Mouse (Mus musculus): ENCODE measurements around the gene Kif1b. TPM values are rescaled to one million over a fixed set of nuclear protein-coding genes. Genes with fewer than 3 reads are reported as not detected.
A peak's percentile ranks its signal among the peaks of the same experiment; 100 is the strongest.

Gene Kif1b
- polyA plus RNA-seq, 1 experiment from 2014 or later: 5.1 TPM

GRCm38 (mm10) chr4:149313558-149314253, 6.2 kb upstream of the Kif1b start:
- no peak overlapping the region for H3K4me3 ChIP-seq (replicated peaks)
- no peak overlapping the region for H3K9ac ChIP-seq
- no peak for DNase-seq
- no peaks in the 10 kb centered on the region; the same call in 1 of the 2 replicates for H3K4me1 ChIP-seq (replicated peaks)
- H3K9me3 ChIP-seq (replicated peaks): no peaks in the 10 kb centered on the region
- H3K36me3 ChIP-seq: no peaks in the 10 kb centered on the region
- H3K27me3 ChIP-seq: no peaks in the 10 kb centered on the region
- no peak overlapping the region for H3K4me2 ChIP-seq
- ATAC-seq (ENCODE audit: low read depth): no peak
- H3K27ac ChIP-seq: no peak overlapping the region
- WGBS (ENCODE audit: insufficient replicate concordance): 83% methylated on average over 12 of the region's 12 CpGs

DNA sequence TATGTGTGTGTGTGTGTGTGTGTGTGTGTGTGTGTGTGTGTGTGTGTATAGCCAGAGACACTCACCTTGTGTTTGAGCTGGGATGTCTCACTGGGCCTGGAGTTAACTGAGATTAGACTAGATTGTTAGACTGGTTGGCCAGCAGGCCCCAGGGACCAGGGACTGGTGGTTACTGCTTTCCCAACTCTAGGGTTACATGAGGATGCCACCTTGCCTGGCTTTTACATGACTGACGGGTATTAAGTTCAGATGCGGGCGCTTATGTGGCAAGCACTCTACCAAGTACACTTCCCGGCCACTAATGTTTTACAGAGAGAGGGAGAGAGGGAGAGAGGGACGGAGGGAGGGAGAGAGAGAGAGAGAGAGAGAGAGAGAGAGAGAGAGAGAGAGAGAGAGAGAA, 4.5 kb upstream of the Kif1b start:
- ATAC-seq (ENCODE audit: low read depth) (no peak), DNase-seq (no peak)
- no peak overlapping the region for H3K4me2 ChIP-seq
- no peak overlapping the region for H3K27ac ChIP-seq
- peaks cover 10% of the 10 kb centered on the region for H3K27me3 ChIP-seq
- H3K9ac ChIP-seq: no peak overlapping the region
- H3K4me1 ChIP-seq (replicated peaks): peaks cover 9% of the 10 kb centered on the region
- no peaks in the 10 kb centered on the region for H3K36me3 ChIP-seq
- H3K4me3 ChIP-seq (replicated peaks): no peak overlapping the region
- no peaks in the 10 kb centered on the region for H3K9me3 ChIP-seq (replicated peaks)
- 78% methylated on average over 5 of the region's 5 CpGs for WGBS (ENCODE audit: insufficient replicate concordance)

GRCm38 (mm10) chr4:149308491-149308820, 963 bp upstream of the Kif1b start:
- Histone ChIP-seq H3K27me3 (peaks cover 24% of the 10 kb centered on the region), H3K4me1 (replicated peaks) (peaks cover 27% of the 10 kb centered on the region), H3K27ac (no peak overlapping the region), H3K4me2 (peak overlapping the region; percentile 98), H3K4me3 (replicated peaks) (peak overlapping the region; percentile 79), H3K36me3 (no peaks in the 10 kb centered on the region), H3K9me3 (replicated peaks) (no peaks in the 10 kb centered on the region), H3K9ac (peak overlapping the region; percentile 71)
- ATAC-seq (ENCODE audit: low read depth) (no peak), DNase-seq (no peak)
- WGBS (ENCODE audit: insufficient replicate concordance): 43% methylated on average over 3 of the region's 3 CpGs

- H3K27ac ChIP-seq: peak overlapping the region; percentile 67
- ATAC-seq (ENCODE audit: low read depth): peak; percentile 70
- 1% methylated on average over 80 of the region's 83 CpGs for WGBS (ENCODE audit: insufficient replicate concordance)
These were observed 539 bp downstream of the Kif1b start for GRCm38 (mm10) chr4:149306712-149307595.

GRCm38 (mm10) chr4:149305761-149306711, 1.5 kb downstream of the Kif1b start:
- peak overlapping the region; percentile 98 for H3K4me2 ChIP-seq
- ATAC-seq (ENCODE audit: low read depth) (no peak), DNase-seq (no peak)
- H3K27ac ChIP-seq: no peak overlapping the region
- H3K4me3 ChIP-seq (replicated peaks): peak overlapping the region; percentile 79
- peaks cover 24% of the 10 kb centered on the region for H3K27me3 ChIP-seq
- H3K4me1 ChIP-seq (replicated peaks): peaks cover 40% of the 10 kb centered on the region
- WGBS (ENCODE audit: insufficient replicate concordance): 44% methylated on average over 14 of the region's 14 CpGs
- H3K36me3 ChIP-seq: no peaks in the 10 kb centered on the region
- no peaks in the 10 kb centered on the region for H3K9me3 ChIP-seq (replicated peaks)
- H3K9ac ChIP-seq: peak overlapping the region; percentile 83

More at GRCm38 (mm10) chr4:149306712-149307595, 539 bp downstream of the Kif1b start:
- peaks cover 34% of the 10 kb centered on the region for H3K4me1 ChIP-seq (replicated peaks)
- no peak for DNase-seq
- H3K9me3 ChIP-seq (replicated peaks): no peaks in the 10 kb centered on the region
- H3K9ac ChIP-seq: peak overlapping the region; percentile 83
- H3K4me2 ChIP-seq: peak overlapping the region; percentile 98
- peaks cover 24% of the 10 kb centered on the region for H3K27me3 ChIP-seq
- peak overlapping the region; percentile 79 for H3K4me3 ChIP-seq (replicated peaks)
- H3K36me3 ChIP-seq: no peaks in the 10 kb centered on the region

DNA sequence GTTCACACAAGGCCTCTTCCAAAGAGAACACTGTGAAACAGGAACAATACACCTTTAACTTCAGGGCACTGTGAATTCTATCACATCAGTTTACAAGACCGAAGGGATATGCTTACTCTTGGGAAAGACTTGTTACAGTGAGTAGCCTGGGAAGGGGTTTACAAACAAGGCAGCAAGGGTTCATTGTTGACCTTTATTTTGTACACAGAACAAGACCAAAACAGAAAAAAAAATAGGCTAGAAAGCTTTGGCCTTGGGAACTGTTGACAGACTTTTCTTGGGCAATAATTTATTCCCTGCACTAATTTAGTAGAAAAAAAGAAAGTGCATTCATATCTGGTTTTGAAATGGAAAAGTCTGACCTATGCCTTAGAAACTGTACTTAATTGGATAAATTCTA, 3.0 kb downstream of the Kif1b start:
- no peak overlapping the region for H3K9ac ChIP-seq
- H3K4me3 ChIP-seq (replicated peaks): no peak overlapping the region
- no peak overlapping the region for H3K27ac ChIP-seq
- WGBS (ENCODE audit: insufficient replicate concordance): 57% methylated on average over 1 of the region's 1 CpGs
- peaks cover 24% of the 10 kb centered on the region for H3K27me3 ChIP-seq
- H3K4me2 ChIP-seq: no peak overlapping the region
- H3K36me3 ChIP-seq: no peaks in the 10 kb centered on the region
- H3K9me3 ChIP-seq (replicated peaks): no peaks in the 10 kb centered on the region
- DNase-seq: no peak
- peaks cover 40% of the 10 kb centered on the region for H3K4me1 ChIP-seq (replicated peaks)
- no peak for ATAC-seq (ENCODE audit: low read depth)

DNA sequence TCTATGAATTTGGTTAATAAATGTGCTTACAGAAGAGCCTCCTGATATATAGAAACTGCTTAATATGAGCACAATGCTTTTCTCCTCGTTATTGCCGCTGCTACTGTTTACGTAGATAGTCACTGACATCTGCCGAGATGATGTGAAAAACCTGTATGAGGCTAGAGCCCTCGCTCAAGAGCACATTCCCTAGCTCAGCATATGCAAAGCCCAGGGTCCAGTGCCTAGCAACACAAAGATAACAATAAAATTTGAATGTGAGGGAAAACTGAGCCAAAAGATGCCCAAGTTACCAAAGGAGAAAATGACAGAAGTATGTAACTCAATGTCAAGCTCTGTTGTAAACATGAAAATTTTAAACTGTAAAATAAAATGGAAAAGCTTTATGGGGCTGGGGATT, 4.0 kb downstream of the Kif1b start:
- Histone ChIP-seq H3K27ac (no peak overlapping the region), H3K4me2 (no peak overlapping the region), H3K4me1 (replicated peaks) (peaks cover 40% of the 10 kb centered on the region), H3K9me3 (replicated peaks) (no peaks in the 10 kb centered on the region), H3K9ac (no peak overlapping the region), H3K4me3 (replicated peaks) (no peak overlapping the region), H3K27me3 (peaks cover 24% of the 10 kb centered on the region), H3K36me3 (no peaks in the 10 kb centered on the region)
- ATAC-seq (ENCODE audit: low read depth) (no peak), DNase-seq (no peak)
- WGBS (ENCODE audit: insufficient replicate concordance): 67% methylated on average over 5 of the region's 5 CpGs

GRCm38 (mm10) chr4:149302751-149303150, 4.7 kb downstream of the Kif1b start:
- H3K4me3 ChIP-seq (replicated peaks): no peak overlapping the region
- WGBS (ENCODE audit: insufficient replicate concordance): 54% methylated on average over 5 of the region's 5 CpGs
- H3K27me3 ChIP-seq: peaks cover 19% of the 10 kb centered on the region
- no peak for ATAC-seq (ENCODE audit: low read depth)
- no peak for DNase-seq
- H3K4me1 ChIP-seq (replicated peaks): peaks cover 32% of the 10 kb centered on the region
- no peaks in the 10 kb centered on the region for H3K36me3 ChIP-seq
- no peak overlapping the region for H3K27ac ChIP-seq
- H3K9ac ChIP-seq: no peak overlapping the region
- no peak overlapping the region for H3K4me2 ChIP-seq
- H3K9me3 ChIP-seq (replicated peaks): no peaks in the 10 kb centered on the region

GRCm38 (mm10) chr4:149302136-149302535, 5.4 kb downstream of the Kif1b start:
- no peaks in the 10 kb centered on the region for H3K36me3 ChIP-seq
- WGBS (ENCODE audit: insufficient replicate concordance): 66% methylated on average over 3 of the region's 3 CpGs
- no peak overlapping the region for H3K4me3 ChIP-seq (replicated peaks)
- DNase-seq: no peak
- peaks cover 16% of the 10 kb centered on the region for H3K27me3 ChIP-seq
- no peaks in the 10 kb centered on the region for H3K9me3 ChIP-seq (replicated peaks)
- no peak overlapping the region for H3K9ac ChIP-seq
- no peak for ATAC-seq (ENCODE audit: low read depth)
- H3K4me2 ChIP-seq: no peak overlapping the region
- H3K4me1 ChIP-seq (replicated peaks): peaks cover 32% of the 10 kb centered on the region
- no peak overlapping the region for H3K27ac ChIP-seq

- Histone ChIP-seq H3K4me1 (replicated peaks) (peaks cover 15% of the 10 kb centered on the region; the same call in 1 of the 2 replicates), H3K4me3 (replicated peaks) (no peak overlapping the region), H3K36me3 (no peaks in the 10 kb centered on the region), H3K27me3 (no peaks in the 10 kb centered on the region), H3K4me2 (no peak overlapping the region), H3K9me3 (replicated peaks) (no peaks in the 10 kb centered on the region), H3K9ac (no peak overlapping the region), H3K27ac (no peak overlapping the region)
- ATAC-seq (ENCODE audit: low read depth) (no peak), DNase-seq (no peak)
- WGBS (ENCODE audit: insufficient replicate concordance): 73% methylated on average over 2 of the region's 2 CpGs
These were observed 11.0 kb downstream of the Kif1b start for GRCm38 (mm10) chr4:149296501-149296900.

- Histone ChIP-seq H3K36me3 (no peaks in the 10 kb centered on the region), H3K9me3 (replicated peaks) (no peaks in the 10 kb centered on the region), H3K27ac (no peak overlapping the region), H3K4me3 (replicated peaks) (no peak overlapping the region), H3K4me2 (no peak overlapping the region), H3K9ac (no peak overlapping the region), H3K4me1 (replicated peaks) (peaks cover 13% of the 10 kb centered on the region; the same call in 1 of the 2 replicates), H3K27me3 (no peaks in the 10 kb centered on the region)
- no peak for DNase-seq
- WGBS (ENCODE audit: insufficient replicate concordance): 63% methylated on average over 5 of the region's 5 CpGs
- ATAC-seq (ENCODE audit: low read depth): no peak
These were observed 14.5 kb downstream of the Kif1b start for GRCm38 (mm10) chr4:149292984-149293383.

Measured in liver, embryonic 13.5 days (tissue).